Mouse (Mus musculus) layer of hippocampus, postnatal 25 days (tissue): ENCODE measurements around the gene Sestd1. TPM values are rescaled to one million over a fixed set of nuclear protein-coding genes. Genes with fewer than 3 reads are reported as not detected.

Experiments
- DNase-seq, 2 experiments: peaks; one replicate each; pipeline ENCODE4 v3.0.0; 2022; ENCODE audit warnings: mixed read lengths in 2 of 2, low spot score in 1 of 2; ENCODE audit errors: extremely low spot score in 1 of 2
- total RNA-seq, 2 experiments: library from RNA; stranded (reverse); gene quantifications; 2 replicates each; pipeline ENCODE4 v1.2.3; 2021

Gene Sestd1
- total RNA-seq, 2 experiments from 2014 or later: 37.3 to 45.0 TPM

GRCm38 (mm10) chr2:77274976-77275641 is 5.3 kb downstream of the Sestd1 start:
- DNase-seq: no peak

GRCm38 (mm10) chr2:77272953-77273352 is 7.4 kb downstream of the Sestd1 start:
- no peak for DNase-seq

GRCm38 (mm10) chr2:77270781-77271180 is 9.6 kb downstream of the Sestd1 start:
- no peak for DNase-seq

GRCm38 (mm10) chr2:77270136-77270535 is 10.3 kb downstream of the Sestd1 start:
- no peak for DNase-seq

GRCm38 (mm10) chr2:77268612-77269239 is 11.7 kb downstream of the Sestd1 start:
- DNase-seq: no peak

- DNase-seq: no peak
These were observed 13.5 kb downstream of the Sestd1 start for GRCm38 (mm10) chr2:77266931-77267330.

GRCm38 (mm10) chr2:77266011-77266410 is 14.4 kb downstream of the Sestd1 start:
- no peak for DNase-seq

- no peak for DNase-seq
These were observed 15.1 kb downstream of the Sestd1 start for GRCm38 (mm10) chr2:77265301-77265700.

- no peak for DNase-seq
These were observed 15.8 kb downstream of the Sestd1 start for GRCm38 (mm10) chr2:77264550-77264949.

- no peak for DNase-seq
These were observed 16.6 kb downstream of the Sestd1 start for GRCm38 (mm10) chr2:77263477-77264435.

GRCm38 (mm10) chr2:77260134-77260533 is 20.3 kb downstream of the Sestd1 start:
- DNase-seq: no peak

GRCm38 (mm10) chr2:77253227-77253626 is 27.2 kb downstream of the Sestd1 start:
- no peak for DNase-seq

- DNase-seq: no peak
These were observed 28.7 kb downstream of the Sestd1 start for GRCm38 (mm10) chr2:77251736-77252135.

- peak in 1 of 2 experiments; percentile 42 for DNase-seq
These were observed 30.4 kb downstream of the Sestd1 start for GRCm38 (mm10) chr2:77249771-77250681.

GRCm38 (mm10) chr2:77248416-77248815 is 32.0 kb downstream of the Sestd1 start:
- no peak for DNase-seq

GRCm38 (mm10) chr2:77247200-77247830 is 33.1 kb downstream of the Sestd1 start:
- DNase-seq: no peak

GRCm38 (mm10) chr2:77245806-77246205 is 34.6 kb downstream of the Sestd1 start:
- DNase-seq: no peak

GRCm38 (mm10) chr2:77242248-77242647 is 38.1 kb downstream of the Sestd1 start:
- no peak for DNase-seq

- DNase-seq: no peak
These were observed 41.8 kb downstream of the Sestd1 start for GRCm38 (mm10) chr2:77238607-77239006.

GRCm38 (mm10) chr2:77238046-77238445 is 42.3 kb downstream of the Sestd1 start:
- DNase-seq: no peak
